Mouse (Mus musculus) stomach, postnatal 0 days (tissue): Measurements from ENCODE around the gene Erg.

Source experiments
- CTCF ChIP-seq: IDR thresholded peaks from 2 replicates; pipeline ENCODE4 v1.5.1; 2016; ENCODE audit warnings: antibody characterized with exemption, low read depth, mild to moderate bottlenecking, moderate library complexity
- EP300 ChIP-seq: optimal IDR thresholded peaks from 2 replicates; pipeline ENCODE3; 2016; ENCODE audit warnings: antibody characterized with exemption

DNA sequence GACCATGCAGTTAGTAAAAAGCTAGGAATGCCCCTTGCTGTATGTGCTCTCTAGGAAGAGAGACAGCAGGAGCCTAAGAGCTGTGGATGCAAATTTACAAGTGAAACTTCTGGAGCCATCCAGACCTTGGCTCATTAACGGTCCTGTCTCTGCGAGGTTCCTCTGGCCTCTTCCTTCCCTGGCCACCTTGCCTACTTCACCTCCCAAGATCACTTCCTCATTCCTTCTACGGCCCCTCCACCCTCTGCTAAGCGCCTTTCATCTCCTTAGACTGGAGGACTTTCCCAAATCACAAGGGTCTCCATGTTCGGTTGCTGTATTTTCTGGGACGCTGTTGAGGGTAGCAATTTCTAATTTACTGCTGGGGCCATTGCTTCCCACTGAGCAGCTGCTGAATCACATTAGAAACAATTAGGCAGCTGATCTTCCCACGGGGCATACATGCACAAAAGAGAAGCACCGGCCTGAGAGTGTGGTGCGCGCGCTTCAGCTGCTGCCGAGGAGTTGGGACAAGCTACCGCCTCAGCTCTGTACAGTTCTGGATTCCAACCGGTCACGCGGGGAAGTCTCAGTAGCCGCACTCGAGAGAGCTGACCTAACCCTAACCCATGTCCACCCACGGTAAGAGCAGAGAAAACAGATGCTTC is 14.3 kb upstream of the Erg start:
- TF ChIP-seq CTCF (no peak), EP300 (no peak)
